Mouse (Mus musculus) limb, embryonic 14.5 days (tissue): ENCODE measurements around the gene Olfr71. TPM values are rescaled to one million over a fixed set of nuclear protein-coding genes. Genes with fewer than 3 reads are reported as not detected.

Experiments used
- ATAC-seq: fragments of 200-750 bp; cut with Nextera tagmentation; 2 replicates; pipeline ENCODE4 v1.8.0; 2017; ENCODE audit warnings: low read depth, moderate number of reproducible peaks, moderate TSS enrichment; ENCODE audit not compliant: low FRiP score
- DNase-seq: peaks from one replicate; pipeline ENCODE4 v3.0.0-alpha.2; 2015; ENCODE audit warnings: low spot score
- H3K27ac ChIP-seq: fragments of 300-500 bp; sonication (generic); replicated peaks from 2 replicates; pipeline ENCODE4 v1.5.1; 2014; ENCODE audit warnings: low read depth, mild to moderate bottlenecking, low read length, moderate library complexity, mixed read lengths
- H3K27me3 ChIP-seq: fragments of 300-500 bp; sonication (generic); 2 replicates; pipeline ENCODE4 v1.6.1; 2014; ENCODE audit warnings: low read length, mixed read lengths; ENCODE audit not compliant: control insufficient read depth, insufficient read depth
- H3K36me3 ChIP-seq: fragments of 300-500 bp; sonication (generic); 2 replicates; pipeline ENCODE4 v1.6.1; 2014; ENCODE audit warnings: mild to moderate bottlenecking, low read length, moderate library complexity, mixed read lengths; ENCODE audit not compliant: control insufficient read depth, insufficient read depth
- H3K4me1 ChIP-seq: fragments of 300-500 bp; sonication (generic); 2 replicates; pipeline ENCODE4 v1.6.1; 2014; ENCODE audit warnings: antibody characterized with exemption, low read length, mixed read lengths; ENCODE audit not compliant: control insufficient read depth, insufficient read depth
- H3K4me2 ChIP-seq: fragments of 300-500 bp; sonication (generic); replicated peaks from 2 replicates; pipeline ENCODE4 v1.6.1; 2014; ENCODE audit warnings: low read depth, mild to moderate bottlenecking, low read length, moderate library complexity; ENCODE audit not compliant: severe bottlenecking
- H3K4me3 ChIP-seq: fragments of 300-500 bp; sonication (generic); replicated peaks from 2 replicates; pipeline ENCODE4 v1.5.1; 2014; ENCODE audit warnings: low read length
- H3K9ac ChIP-seq: fragments of 300-500 bp; sonication (generic); 2 replicates; pipeline ENCODE4 v1.6.1; 2014; ENCODE audit warnings: mild to moderate bottlenecking, low read depth, low read length, moderate library complexity; ENCODE audit not compliant: severe bottlenecking
- H3K9me3 ChIP-seq: fragments of 300-500 bp; sonication (generic); 2 replicates; pipeline ENCODE4 v1.6.1; 2016; ENCODE audit warnings: low read length; ENCODE audit not compliant: control insufficient read depth
- POLR2A ChIP-seq: fragments of 200-500 bp; IDR thresholded peaks from 2 replicates; pipeline ENCODE4 v1.8.0; 2012; ENCODE audit warnings: inconsistent platforms, mild to moderate bottlenecking, moderate library complexity, borderline replicate concordance; ENCODE audit not compliant: insufficient read depth, insufficient read length; ENCODE audit errors: extremely low read depth
- WGBS: fragments of 180-500 bp; shearing (Covaris S2); extraction: QIAGEN DNeasy Blood & Tissue Kit; methylation state at CpG from one replicate; pipeline ENCODE4 v1.1.7; 2014; 5-methylcytosine and 5-hydroxymethylcytosine counted together
- polyA plus RNA-seq, 2 experiments: library from polyadenylated mRNA; depleted of rRNA in 1 of 2; stranded (reverse) in 1 of 2; unstranded in 1 of 2; fragments of >200 nt; fragmentation: Nextera tagmentation in 1 of 2; extraction: Ambion mirVana in 1 of 2; gene quantifications; 2 replicates each; pipeline versions ENCODE4 v1.2.1 to v1.2.3; 2012 to 2014

Gene Olfr71
- polyA plus RNA-seq, 2 experiments: not detected

GRCm38 (mm10) chr4:43729794-43730550, 19.9 kb upstream of the Olfr71 start, which contains the start of gene Spaar:
Gene Spaar, plus strand, starts transcription at chr4:43730034.
- Histone ChIP-seq H3K36me3 (no peaks in the 10 kb centered on the region), H3K4me2 (no peak within 1 kb of the TSS), H3K27ac (no peak within 1 kb of the TSS; the same call in 1 of the 2 replicates), H3K27me3 (no peaks in the 10 kb centered on the region), H3K4me3 (no peak within 1 kb of the TSS), H3K9ac (no peak within 1 kb of the TSS), H3K4me1 (peaks cover 21% of the 10 kb centered on the region), H3K9me3 (no peaks in the 10 kb centered on the region)
- no peak for TF ChIP-seq POLR2A
- DNase-seq (no peak), ATAC-seq (no peak)
- 61% methylated on average over 13 of the region's 14 CpGs for WGBS

GRCm38 (mm10) chr4:43729126-43729525, 19.1 kb upstream of the Olfr71 start:
- Histone ChIP-seq H3K27me3 (no peaks in the 10 kb centered on the region), H3K27ac (no peak overlapping the region; the same call in 1 of the 2 replicates), H3K9me3 (no peaks in the 10 kb centered on the region), H3K36me3 (no peaks in the 10 kb centered on the region), H3K4me3 (no peak overlapping the region), H3K4me1 (peaks cover 21% of the 10 kb centered on the region), H3K4me2 (no peak overlapping the region), H3K9ac (no peak overlapping the region)
- TF ChIP-seq POLR2A: no peak
- 69% methylated on average over 3 of the region's 3 CpGs for WGBS
- ATAC-seq: no peak
- DNase-seq: no peak

- Histone ChIP-seq H3K4me1 (peaks cover 21% of the 10 kb centered on the region), H3K4me2 (no peak overlapping the region), H3K9me3 (no peaks in the 10 kb centered on the region), H3K36me3 (no peaks in the 10 kb centered on the region), H3K27ac (no peak overlapping the region; the same call in 1 of the 2 replicates), H3K27me3 (no peaks in the 10 kb centered on the region), H3K9ac (no peak overlapping the region), H3K4me3 (no peak overlapping the region)
- no peak for ATAC-seq
- no peak for TF ChIP-seq POLR2A
- 42% methylated on average over 4 of the region's 5 CpGs for WGBS
- no peak for DNase-seq
These were observed 18.5 kb upstream of the Olfr71 start for GRCm38 (mm10) chr4:43728576-43728954.

GRCm38 (mm10) chr4:43727718-43728575, 17.9 kb upstream of the Olfr71 start:
- H3K27me3 ChIP-seq: no peaks in the 10 kb centered on the region
- 78% methylated on average over 7 of the region's 7 CpGs for WGBS
- no peak for TF ChIP-seq POLR2A
- H3K9ac ChIP-seq: no peak overlapping the region
- DNase-seq (no peak), ATAC-seq (no peak)
- peaks cover 21% of the 10 kb centered on the region for H3K4me1 ChIP-seq
- H3K4me2 ChIP-seq: no peak overlapping the region
- no peaks in the 10 kb centered on the region for H3K9me3 ChIP-seq
- no peaks in the 10 kb centered on the region for H3K36me3 ChIP-seq
- no peak overlapping the region for H3K4me3 ChIP-seq
- peak overlapping the region; percentile 39; the same call in 1 of the 2 replicates for H3K27ac ChIP-seq

GRCm38 (mm10) chr4:43726995-43727394, 16.9 kb upstream of the Olfr71 start, which contains the start of gene Hrct1:
Gene Hrct1, plus strand, starts transcription at chr4:43727188.
- 25% methylated on average over 3 of the region's 3 CpGs for WGBS
- no peak for TF ChIP-seq POLR2A
- Histone ChIP-seq H3K9me3 (no peaks in the 10 kb centered on the region), H3K9ac (no peak within 1 kb of the TSS), H3K36me3 (no peaks in the 10 kb centered on the region), H3K27ac (peak within 1 kb of the TSS; percentile 39; the same call in 1 of the 2 replicates), H3K4me2 (no peak within 1 kb of the TSS), H3K27me3 (no peaks in the 10 kb centered on the region), H3K4me1 (peaks cover 18% of the 10 kb centered on the region), H3K4me3 (no peak within 1 kb of the TSS)
- ATAC-seq: peak; percentile 63
- peak; percentile 76 for DNase-seq
